Mouse (Mus musculus) lung, adult 2 months (tissue): Measurements from ENCODE around the gene Snx27.

ENCODE experiments used
- CTCF ChIP-seq: fragments of 200-500 bp; IDR thresholded peaks from 2 replicates; pipeline ENCODE4 v1.5.1; 2011; ENCODE audit warnings: mild to moderate bottlenecking, low read length, control low read depth; ENCODE audit not compliant: insufficient read depth
- POLR2A ChIP-seq: fragments of 200-500 bp; IDR thresholded peaks from 2 replicates; pipeline ENCODE4 v1.6.1; 2011; ENCODE audit warnings: low read depth, mild to moderate bottlenecking, control low read depth, low read length, borderline replicate concordance; ENCODE audit errors: extremely low read depth

GRCm38 (mm10) chr3:94449377-94449776, 133.1 kb downstream of the Snx27 start:
- TF ChIP-seq CTCF (no peak), POLR2A (no peak)
